Mouse (Mus musculus) midbrain, embryonic 14.5 days (tissue): ENCODE measurements around the gene Mustn1. TPM values are rescaled to one million over a fixed set of nuclear protein-coding genes. Genes with fewer than 3 reads are reported as not detected.
A peak's percentile ranks its signal among the peaks of the same experiment; 100 is the strongest.

ENCODE experiments used
- ATAC-seq: fragments of 200-750 bp; cut with Nextera tagmentation; 2 replicates; pipeline ENCODE4 v1.8.0; 2017; ENCODE audit warnings: moderate number of reproducible peaks, moderate library complexity; ENCODE audit not compliant: low FRiP score, low TSS enrichment
- DNase-seq: peaks from one replicate; pipeline ENCODE4 v3.0.0-alpha.2; 2015
- H3K27ac ChIP-seq: fragments of 300-500 bp; sonication (generic); replicated peaks from 2 replicates; pipeline ENCODE4 v1.5.1; 2014; ENCODE audit warnings: mild to moderate bottlenecking, low read depth, low read length, moderate library complexity
- H3K27me3 ChIP-seq: fragments of 300-500 bp; sonication (generic); 2 replicates; pipeline ENCODE4 v1.6.1; 2014; ENCODE audit warnings: low read length, control low read depth, mixed read lengths; ENCODE audit not compliant: control insufficient read depth, insufficient read depth
- H3K36me3 ChIP-seq: fragments of 300-500 bp; sonication (generic); 2 replicates; pipeline ENCODE4 v1.6.1; 2014; ENCODE audit warnings: low read length, control low read depth; ENCODE audit not compliant: control insufficient read depth, insufficient read depth
- H3K4me1 ChIP-seq: fragments of 300-500 bp; sonication (generic); 2 replicates; pipeline ENCODE4 v1.6.1; 2014; ENCODE audit warnings: mild to moderate bottlenecking, antibody characterized with exemption, low read length, control low read depth; ENCODE audit not compliant: control insufficient read depth, insufficient read depth
- H3K4me2 ChIP-seq: fragments of 300-500 bp; sonication (generic); 2 replicates; pipeline ENCODE4 v1.6.1; 2014; ENCODE audit warnings: mild to moderate bottlenecking, low read length, moderate library complexity
- H3K4me3 ChIP-seq: fragments of 300-500 bp; sonication (generic); replicated peaks from 2 replicates; pipeline ENCODE4 v1.5.1; 2014; ENCODE audit warnings: low read depth, low read length
- H3K9ac ChIP-seq: fragments of 300-500 bp; sonication (generic); replicated peaks from 2 replicates; pipeline ENCODE4 v1.6.1; 2014; ENCODE audit warnings: mild to moderate bottlenecking, low read length, moderate library complexity
- H3K9me3 ChIP-seq: fragments of 300-500 bp; sonication (generic); 2 replicates; pipeline ENCODE4 v1.6.1; 2016; ENCODE audit warnings: low read length, control low read depth, mixed read lengths; ENCODE audit not compliant: control insufficient read depth
- WGBS: fragments of 180-500 bp; shearing (Covaris S2); extraction: QIAGEN DNeasy Blood & Tissue Kit; methylation state at CpG from one replicate; pipeline ENCODE4 v1.1.7; 2014; 5-methylcytosine and 5-hydroxymethylcytosine counted together
- polyA plus RNA-seq: library from polyadenylated mRNA; unstranded; fragments of >200 nt; fragmentation: Nextera tagmentation; extraction: Ambion mirVana; gene quantifications from 2 replicates; pipeline ENCODE4 v1.2.1, GENCODE M21; 2014

Gene Mustn1
- polyA plus RNA-seq, 1 experiment from 2014 or later = 0.34 TPM

- H3K27ac ChIP-seq = no peak overlapping the region
- peaks cover 38% of the 10 kb centered on the region for H3K36me3 ChIP-seq
- H3K4me3 ChIP-seq = no peak overlapping the region
- 93% methylated on average over 12 of the region's 12 CpGs for WGBS
- no peaks in the 10 kb centered on the region for H3K9me3 ChIP-seq
- no peak overlapping the region for H3K4me2 ChIP-seq
- H3K27me3 ChIP-seq = no peaks in the 10 kb centered on the region
- no peak for ATAC-seq
- no peaks in the 10 kb centered on the region for H3K4me1 ChIP-seq
- H3K9ac ChIP-seq = no peak overlapping the region
- DNase-seq = no peak
Measured at GRCm38 (mm10) chr14:30875130-30875865, 3.7 kb upstream of the Mustn1 start.

DNA sequence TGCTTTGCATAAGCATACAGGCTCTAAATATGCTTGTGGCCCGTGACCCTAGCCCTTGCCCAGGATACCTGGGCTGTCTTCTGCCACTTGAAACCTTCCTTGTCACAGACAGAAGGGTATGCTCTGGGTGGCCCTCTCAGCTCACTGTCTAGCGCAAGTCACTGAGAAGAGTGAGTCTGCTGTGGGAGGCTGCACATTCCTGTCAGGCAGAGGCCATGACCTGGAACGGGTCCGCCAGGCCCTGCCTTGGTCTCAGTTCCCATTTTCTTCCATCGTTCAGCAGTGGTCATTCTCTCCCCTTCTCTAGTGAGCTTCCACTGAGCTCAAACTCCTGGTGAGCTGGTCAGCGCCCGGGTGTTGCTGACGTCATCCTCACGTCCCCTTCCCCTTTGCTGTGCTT lies 3.0 kb upstream of the Mustn1 start:
- H3K27me3 ChIP-seq = no peaks in the 10 kb centered on the region
- no peak overlapping the region for H3K9ac ChIP-seq
- no peaks in the 10 kb centered on the region for H3K4me1 ChIP-seq
- peaks cover 34% of the 10 kb centered on the region for H3K36me3 ChIP-seq
- no peaks in the 10 kb centered on the region for H3K9me3 ChIP-seq
- no peak for ATAC-seq
- H3K4me2 ChIP-seq = no peak overlapping the region
- no peak overlapping the region for H3K27ac ChIP-seq
- 80% methylated on average over 9 of the region's 9 CpGs for WGBS
- DNase-seq = no peak
- no peak overlapping the region for H3K4me3 ChIP-seq

DNA sequence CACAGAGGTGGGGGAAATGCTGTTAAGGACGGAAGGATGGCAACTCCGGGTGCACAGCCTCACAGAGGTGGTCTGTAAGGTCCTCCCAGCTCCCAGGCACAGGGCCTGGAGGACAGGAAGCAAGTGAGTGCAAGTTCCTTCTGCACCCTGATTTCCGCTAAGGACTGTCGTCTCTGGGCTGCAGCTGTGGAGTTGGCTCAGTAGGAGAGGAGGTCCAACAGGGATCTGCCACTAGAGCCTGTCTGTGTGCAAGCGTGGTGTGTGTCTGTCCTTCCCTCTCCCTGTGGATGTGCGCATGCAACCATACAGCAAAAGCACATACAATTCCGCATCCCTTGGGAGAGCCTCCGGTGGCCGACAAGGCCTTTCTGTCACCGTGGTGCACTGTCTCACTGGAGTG lies 2.5 kb upstream of the Mustn1 start:
- H3K4me2 ChIP-seq = no peak overlapping the region
- H3K4me3 ChIP-seq = no peak overlapping the region
- DNase-seq (no peak), ATAC-seq (no peak)
- H3K36me3 ChIP-seq = peaks cover 34% of the 10 kb centered on the region
- H3K4me1 ChIP-seq = no peaks in the 10 kb centered on the region
- no peaks in the 10 kb centered on the region for H3K27me3 ChIP-seq
- no peak overlapping the region for H3K27ac ChIP-seq
- H3K9me3 ChIP-seq = no peaks in the 10 kb centered on the region
- no peak overlapping the region for H3K9ac ChIP-seq
- WGBS = 91% methylated on average over 10 of the region's 10 CpGs

DNA sequence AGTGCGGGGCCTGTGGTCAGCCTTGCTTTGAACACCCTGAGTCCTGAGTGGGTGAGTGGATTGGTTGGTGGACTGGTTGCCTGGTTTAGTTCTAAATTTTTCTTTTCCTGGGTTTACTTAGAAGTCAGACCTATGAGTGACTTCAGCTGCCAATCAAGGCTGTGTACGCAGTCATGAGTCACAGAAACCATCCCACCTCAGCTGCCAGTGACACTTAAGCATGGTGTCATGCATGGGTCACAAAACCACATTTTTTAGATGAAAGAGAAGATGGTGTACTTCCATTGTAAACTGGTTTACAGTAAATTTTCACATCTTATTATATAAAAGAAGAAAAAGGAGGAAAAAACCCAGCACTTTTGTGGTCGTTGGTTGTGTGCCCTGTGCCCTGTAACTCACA lies 1.2 kb upstream of the Mustn1 start:
- Histone ChIP-seq H3K27me3 (no peaks in the 10 kb centered on the region), H3K9me3 (no peaks in the 10 kb centered on the region), H3K27ac (no peak overlapping the region), H3K36me3 (peaks cover 30% of the 10 kb centered on the region), H3K9ac (no peak overlapping the region), H3K4me2 (no peak overlapping the region), H3K4me1 (no peaks in the 10 kb centered on the region), H3K4me3 (no peak overlapping the region)
- 97% methylated on average over 3 of the region's 3 CpGs for WGBS
- no peak for DNase-seq
- ATAC-seq = no peak

DNA sequence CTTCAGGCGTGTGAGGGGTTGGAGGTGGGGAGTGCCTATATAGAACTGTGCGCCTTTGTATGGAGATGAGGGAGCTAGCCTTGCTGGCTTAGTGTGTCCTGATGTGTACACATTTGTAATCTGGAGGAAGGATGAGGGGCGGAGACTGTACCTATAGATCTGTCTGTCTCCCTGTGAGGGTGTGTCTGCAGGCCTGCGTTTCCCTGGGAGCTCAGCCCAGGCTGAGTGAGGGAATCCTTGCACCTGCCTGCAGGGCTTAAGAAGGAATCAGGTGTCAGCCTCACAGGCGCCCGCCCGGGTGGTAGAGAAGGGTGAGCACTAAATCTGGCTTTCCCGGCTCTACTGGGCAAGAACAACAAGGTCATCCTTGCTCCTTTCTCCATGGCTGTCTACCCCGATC lies 794 bp downstream of the Mustn1 start:
- 59% methylated on average over 9 of the region's 9 CpGs for WGBS

GRCm38 (mm10) chr14:30880251-30880650 lies 1.3 kb downstream of the Mustn1 start:
- WGBS = 75% methylated on average over 8 of the region's 8 CpGs
- H3K4me2 ChIP-seq = no peak overlapping the region
- DNase-seq = no peak
- no peaks in the 10 kb centered on the region for H3K27me3 ChIP-seq
- ATAC-seq = no peak
- H3K9ac ChIP-seq = no peak overlapping the region
- no peaks in the 10 kb centered on the region for H3K4me1 ChIP-seq
- H3K4me3 ChIP-seq = no peak overlapping the region
- peaks cover 10% of the 10 kb centered on the region for H3K36me3 ChIP-seq
- no peak overlapping the region for H3K27ac ChIP-seq
- no peaks in the 10 kb centered on the region for H3K9me3 ChIP-seq

More for the DNA sequence above, 794 bp downstream of the Mustn1 start:
- H3K36me3 ChIP-seq = peaks cover 13% of the 10 kb centered on the region
- no peaks in the 10 kb centered on the region for H3K4me1 ChIP-seq
- no peak overlapping the region for H3K4me3 ChIP-seq
- no peak for DNase-seq
- no peaks in the 10 kb centered on the region for H3K27me3 ChIP-seq
- no peaks in the 10 kb centered on the region for H3K9me3 ChIP-seq
- ATAC-seq = no peak
- H3K9ac ChIP-seq = no peak overlapping the region
- H3K4me2 ChIP-seq = no peak overlapping the region
- H3K27ac ChIP-seq = no peak overlapping the region

DNA sequence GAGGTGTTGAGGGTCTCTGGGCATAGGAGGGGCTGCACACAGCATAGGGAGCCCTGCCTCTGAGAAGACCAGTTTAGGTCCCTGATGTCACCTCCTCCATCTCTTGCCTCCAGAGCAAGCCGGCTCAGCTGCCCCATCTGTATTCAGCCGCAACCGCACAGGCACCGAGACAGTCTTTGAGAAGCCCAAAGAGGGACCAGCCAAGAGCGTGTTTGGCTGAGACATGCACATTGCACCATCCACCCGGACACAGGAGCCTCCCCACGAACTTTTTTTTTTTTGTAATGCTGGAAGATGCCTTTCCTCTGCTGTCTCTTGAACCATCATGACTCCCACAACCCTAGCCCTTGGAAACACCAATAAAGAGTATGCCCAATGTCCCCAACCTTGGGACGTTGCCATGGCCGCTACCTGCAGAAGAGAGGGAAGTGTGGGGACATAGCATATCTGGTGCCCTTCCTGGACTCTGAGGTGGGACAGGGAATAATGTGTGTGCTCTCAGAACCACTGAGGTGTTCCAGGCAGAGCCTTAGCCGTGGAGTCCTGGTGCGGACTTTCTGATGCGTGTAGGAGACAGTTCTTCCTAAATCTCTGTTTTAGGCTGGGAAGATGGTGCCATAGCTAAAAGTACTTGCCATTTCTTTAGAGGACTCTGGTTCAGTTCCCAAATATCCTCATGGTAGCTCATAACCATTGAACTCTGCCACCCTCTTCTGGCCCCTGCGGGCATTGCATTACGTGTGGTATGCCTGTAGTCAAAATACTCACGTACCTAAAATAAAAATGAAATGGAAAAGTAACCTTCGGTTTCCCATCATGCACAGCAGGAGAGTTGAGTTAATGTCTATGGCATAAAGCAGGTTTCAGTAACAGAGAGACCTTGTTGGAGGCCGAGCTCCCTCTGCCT lies 2.1 kb downstream of the Mustn1 start:
- 87% methylated on average over 17 of the region's 17 CpGs for WGBS
- ATAC-seq (no peak), DNase-seq (peak; percentile 48)

DNA sequence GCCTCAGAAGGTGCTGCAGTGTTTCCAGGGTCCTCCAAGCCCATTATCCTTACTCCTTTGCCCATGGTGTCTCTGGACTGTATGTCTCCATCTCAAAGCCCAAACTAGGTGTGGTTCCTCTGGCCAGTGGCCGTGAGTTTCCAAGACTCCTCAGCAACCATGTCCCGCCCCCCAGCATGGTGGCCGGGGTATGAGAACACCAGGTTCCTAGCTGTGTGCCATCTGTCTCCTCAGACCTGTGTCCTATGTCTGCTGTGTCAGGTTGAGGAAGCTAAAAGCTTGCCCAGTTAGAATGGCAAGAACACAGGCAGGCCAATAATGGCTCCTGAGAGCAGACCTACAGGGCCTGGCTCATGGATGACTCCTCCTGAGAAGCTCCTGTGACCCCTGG lies 2.7 kb downstream of the Mustn1 start:
- DNase-seq = no peak
- H3K4me3 ChIP-seq = no peak overlapping the region
- H3K27ac ChIP-seq = no peak overlapping the region
- no peak overlapping the region for H3K4me2 ChIP-seq
- no peak overlapping the region for H3K9ac ChIP-seq
- no peaks in the 10 kb centered on the region for H3K4me1 ChIP-seq
- no peak for ATAC-seq
- no peaks in the 10 kb centered on the region for H3K9me3 ChIP-seq
- WGBS = 93% methylated on average over 3 of the region's 3 CpGs
- no peaks in the 10 kb centered on the region for H3K27me3 ChIP-seq
- 0 out of 2 replicates have a peak, but pooled peaks cover 3% of the 10 kb centered on the region for H3K36me3 ChIP-seq

More for the DNA sequence above, 2.1 kb downstream of the Mustn1 start:
- Histone ChIP-seq H3K27ac (no peak overlapping the region), H3K4me1 (no peaks in the 10 kb centered on the region), H3K9me3 (no peaks in the 10 kb centered on the region), H3K36me3 (0 out of 2 replicates have a peak, but pooled peaks cover 3% of the 10 kb centered on the region), H3K27me3 (no peaks in the 10 kb centered on the region), H3K4me3 (no peak overlapping the region), H3K4me2 (no peak overlapping the region), H3K9ac (no peak overlapping the region)
